Mouse (Mus musculus): ENCODE data around the gene Bdh2. TPM values are rescaled to one million over a fixed set of nuclear protein-coding genes. Genes with fewer than 3 reads are reported as not detected.

Gene Bdh2
- 3.6 and 6.1 TPM in 2 replicates for polyA plus RNA-seq (2016; fragmentation: Nextera tagmentation; extraction: Ambion mirVana)

- DNase-seq (ENCODE audit: low spot score), result peak; percentile 80
- H3K4me1 ChIP-seq, result peaks cover 5% of the 10 kb centered on the region; the same call in 1 of the 2 replicates
- no peaks in the 10 kb centered on the region for H3K9me3 ChIP-seq (replicated peaks)
- no peaks in the 10 kb centered on the region for H3K27me3 ChIP-seq (ENCODE audit: low read depth, poor library complexity, severe bottlenecking)
- H3K27ac ChIP-seq, result peak within 1 kb of the TSS; percentile 90
- WGBS, result 28% methylated on average over 14 of the region's 14 CpGs
- 0 out of 2 replicates have a peak within 1 kb of the TSS, but pooled peaks have one; percentile 15 for H3K4me3 ChIP-seq
- H3K36me3 ChIP-seq, result no peaks in the 10 kb centered on the region
Observed at GRCm38 (mm10) chr3:135280669-135281415, at the start of gene Bdh2. Gene Bdh2 (plus strand): TSS chr3:135281221.

DNA sequence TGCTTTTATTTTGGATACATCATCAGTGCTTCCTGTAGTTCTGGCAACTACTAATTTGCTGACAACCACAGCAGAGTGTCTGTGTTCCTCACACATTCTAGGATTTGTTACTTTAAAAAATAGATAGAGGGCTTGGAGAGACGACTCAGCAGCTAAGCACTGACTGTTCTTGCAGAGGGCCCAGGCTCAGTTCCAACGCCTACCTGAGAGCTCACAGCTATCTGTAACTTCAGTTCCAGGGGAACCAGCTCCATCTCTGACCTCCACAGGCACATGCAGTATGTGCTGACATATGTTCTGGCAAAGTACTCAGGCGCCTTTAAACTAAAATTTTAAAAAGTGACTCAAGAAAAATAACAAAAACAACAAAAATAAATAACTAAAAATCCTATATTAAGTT lies 49.0 kb upstream of the Bdh2 start:
- WGBS, result 83% methylated on average over 3 of the region's 3 CpGs
- Histone ChIP-seq H3K4me1 (no peaks in the 10 kb centered on the region), H3K36me3 (peaks cover 85% of the 10 kb centered on the region), H3K9me3 (replicated peaks) (no peaks in the 10 kb centered on the region), H3K27me3 (ENCODE audit: low read depth, poor library complexity, severe bottlenecking) (no peaks in the 10 kb centered on the region), H3K27ac (no peak overlapping the region), H3K4me3 (no peak overlapping the region)
- no peak for DNase-seq (ENCODE audit: low spot score)

GRCm38 (mm10) chr3:135232462-135232861 lies 48.6 kb upstream of the Bdh2 start:
- peaks cover 89% of the 10 kb centered on the region for H3K36me3 ChIP-seq
- no peaks in the 10 kb centered on the region for H3K9me3 ChIP-seq (replicated peaks)
- no peaks in the 10 kb centered on the region for H3K27me3 ChIP-seq (ENCODE audit: low read depth, poor library complexity, severe bottlenecking)
- WGBS, result 91% methylated on average over 3 of the region's 3 CpGs
- no peak overlapping the region for H3K4me3 ChIP-seq
- no peak for DNase-seq (ENCODE audit: low spot score)
- H3K4me1 ChIP-seq, result no peaks in the 10 kb centered on the region
- no peak overlapping the region for H3K27ac ChIP-seq

DNA sequence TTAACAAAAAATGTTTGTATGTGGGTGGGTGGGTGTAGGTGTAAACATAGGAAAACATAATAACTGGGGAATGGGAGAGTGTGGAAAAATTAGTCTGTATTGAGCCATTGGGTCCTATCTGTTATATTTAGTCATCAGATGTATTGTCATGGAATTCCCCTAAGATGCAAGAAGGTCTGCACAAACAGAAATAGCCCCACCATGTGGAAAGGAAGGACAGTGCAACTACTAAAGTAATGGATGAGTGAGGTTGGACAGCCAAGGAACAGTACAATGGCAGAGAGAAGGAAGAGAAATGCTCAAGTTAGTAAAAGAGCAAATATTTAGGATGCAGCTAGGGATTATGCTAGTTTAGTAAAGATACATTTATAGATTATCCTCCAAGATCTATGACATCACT lies 35.3 kb upstream of the Bdh2 start:
- H3K36me3 ChIP-seq, result peaks cover 100% of the 10 kb centered on the region
- no peak for DNase-seq (ENCODE audit: low spot score)
- H3K9me3 ChIP-seq (replicated peaks), result no peaks in the 10 kb centered on the region
- no peak overlapping the region for H3K27ac ChIP-seq
- no peaks in the 10 kb centered on the region for H3K27me3 ChIP-seq (ENCODE audit: low read depth, poor library complexity, severe bottlenecking)
- H3K4me3 ChIP-seq, result no peak overlapping the region
- no peaks in the 10 kb centered on the region for H3K4me1 ChIP-seq

- Histone ChIP-seq H3K4me3 (no peak overlapping the region), H3K27me3 (ENCODE audit: low read depth, poor library complexity, severe bottlenecking) (no peaks in the 10 kb centered on the region), H3K4me1 (no peaks in the 10 kb centered on the region), H3K9me3 (replicated peaks) (no peaks in the 10 kb centered on the region), H3K27ac (no peak overlapping the region), H3K36me3 (peaks cover 100% of the 10 kb centered on the region)
- 96% methylated on average over 6 of the region's 6 CpGs for WGBS
- no peak for DNase-seq (ENCODE audit: low spot score)
Observed at GRCm38 (mm10) chr3:135246828-135247227, 34.2 kb upstream of the Bdh2 start.

DNA sequence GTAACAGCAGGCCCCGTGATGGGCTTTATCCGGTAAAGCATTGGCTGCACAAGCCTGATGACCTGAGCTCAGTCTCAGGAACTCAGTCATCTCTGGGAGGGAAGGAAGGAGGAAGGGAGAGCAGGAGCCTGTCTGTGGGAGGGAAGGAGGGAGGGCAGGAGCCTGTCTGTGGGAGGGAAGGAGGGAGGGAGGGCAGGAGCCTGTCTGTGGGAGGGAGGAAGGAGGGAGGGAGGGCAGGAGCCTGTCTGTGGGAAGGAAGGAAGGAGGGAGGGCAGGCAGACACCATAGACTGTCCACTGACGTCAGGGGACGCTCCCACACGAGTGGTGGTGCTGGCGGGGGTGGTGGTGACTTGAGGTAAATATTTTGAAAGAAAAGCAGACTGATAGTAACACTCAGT lies 31.9 kb upstream of the Bdh2 start:
- Histone ChIP-seq H3K4me1 (no peaks in the 10 kb centered on the region), H3K27me3 (ENCODE audit: low read depth, poor library complexity, severe bottlenecking) (no peaks in the 10 kb centered on the region), H3K4me3 (no peak overlapping the region), H3K36me3 (peaks cover 97% of the 10 kb centered on the region), H3K27ac (no peak overlapping the region), H3K9me3 (replicated peaks) (no peaks in the 10 kb centered on the region)
- WGBS, result 87% methylated on average over 6 of the region's 6 CpGs
- DNase-seq (ENCODE audit: low spot score), result peak; percentile 41

DNA sequence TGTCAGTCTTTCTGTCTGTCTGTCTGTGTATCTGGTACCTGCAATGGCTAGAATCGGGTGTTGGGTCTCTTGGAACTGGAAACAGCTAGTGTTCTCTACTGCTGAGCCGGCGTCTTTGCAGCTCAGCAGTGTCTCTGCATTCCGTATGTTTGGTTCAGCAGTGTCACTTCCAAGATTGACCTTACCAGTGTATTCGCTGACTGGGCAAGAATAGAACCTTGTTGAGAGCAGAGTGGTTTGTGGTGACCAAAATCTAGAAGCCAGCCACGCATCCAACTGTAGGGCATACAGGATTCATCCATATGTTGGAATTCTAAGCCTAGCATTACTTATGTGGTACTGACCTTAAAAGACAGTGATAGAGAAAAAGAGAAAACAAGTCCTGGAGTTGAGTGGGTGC lies 29.2 kb upstream of the Bdh2 start:
- 93% methylated on average over 6 of the region's 6 CpGs for WGBS
- Histone ChIP-seq H3K9me3 (replicated peaks) (no peaks in the 10 kb centered on the region), H3K4me1 (no peaks in the 10 kb centered on the region), H3K36me3 (peaks cover 95% of the 10 kb centered on the region), H3K27ac (no peak overlapping the region), H3K27me3 (ENCODE audit: low read depth, poor library complexity, severe bottlenecking) (no peaks in the 10 kb centered on the region), H3K4me3 (no peak overlapping the region)
- no peak for DNase-seq (ENCODE audit: low spot score)

DNA sequence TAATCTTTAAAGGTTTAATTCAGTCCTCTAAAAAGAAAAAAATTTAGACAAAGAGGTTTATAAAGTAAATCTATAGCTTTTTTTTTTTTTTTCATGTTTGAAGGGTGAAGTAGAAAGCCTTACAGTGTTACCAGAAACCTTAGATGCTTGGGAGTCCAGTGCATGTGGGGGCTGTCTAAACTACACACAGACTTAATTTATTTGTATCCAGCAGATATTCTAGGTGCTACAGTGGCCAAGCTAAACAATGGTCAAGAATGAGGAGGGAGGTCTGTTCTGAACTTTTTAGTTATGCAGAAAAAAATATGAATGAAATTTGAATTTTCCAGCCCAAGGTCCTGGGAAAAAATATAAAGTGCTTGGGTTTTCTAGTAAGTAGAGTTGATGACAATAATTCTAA lies 26.2 kb upstream of the Bdh2 start:
- no peak for DNase-seq (ENCODE audit: low spot score)
- Histone ChIP-seq H3K9me3 (replicated peaks) (no peaks in the 10 kb centered on the region), H3K27me3 (ENCODE audit: low read depth, poor library complexity, severe bottlenecking) (no peaks in the 10 kb centered on the region), H3K4me1 (no peaks in the 10 kb centered on the region), H3K36me3 (peaks cover 95% of the 10 kb centered on the region), H3K4me3 (no peak overlapping the region), H3K27ac (no peak overlapping the region)

GRCm38 (mm10) chr3:135258919-135259318 lies 22.1 kb upstream of the Bdh2 start:
- no peaks in the 10 kb centered on the region for H3K27me3 ChIP-seq (ENCODE audit: low read depth, poor library complexity, severe bottlenecking)
- 92% methylated on average over 10 of the region's 10 CpGs for WGBS
- H3K9me3 ChIP-seq (replicated peaks), result no peaks in the 10 kb centered on the region
- H3K4me1 ChIP-seq, result no peaks in the 10 kb centered on the region
- H3K4me3 ChIP-seq, result no peak overlapping the region
- no peak overlapping the region for H3K27ac ChIP-seq
- no peak for DNase-seq (ENCODE audit: low spot score)
- H3K36me3 ChIP-seq, result peaks cover 99% of the 10 kb centered on the region

DNA sequence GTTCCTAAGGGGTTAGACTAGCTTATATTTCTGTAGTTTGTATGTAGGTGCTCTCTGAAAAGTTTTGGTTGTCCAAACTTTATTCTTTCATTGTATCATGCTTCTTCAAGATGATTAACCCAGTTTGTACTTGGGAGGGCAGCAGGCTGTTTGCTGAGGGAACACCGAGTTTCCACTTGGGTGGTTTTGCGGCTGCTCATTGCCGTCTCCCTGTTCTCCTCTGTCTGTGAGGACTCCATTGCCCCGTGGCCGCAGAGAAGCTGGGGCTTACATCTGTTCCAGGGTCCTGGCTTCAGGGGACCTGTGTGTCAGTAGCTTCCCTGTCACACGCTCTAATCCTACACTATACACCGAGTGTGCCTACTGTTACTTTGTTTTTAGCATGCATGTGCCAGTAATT lies 20.8 kb upstream of the Bdh2 start:
- Histone ChIP-seq H3K27me3 (ENCODE audit: low read depth, poor library complexity, severe bottlenecking) (no peaks in the 10 kb centered on the region), H3K36me3 (peaks cover 100% of the 10 kb centered on the region), H3K9me3 (replicated peaks) (no peaks in the 10 kb centered on the region), H3K4me3 (no peak overlapping the region), H3K4me1 (no peaks in the 10 kb centered on the region), H3K27ac (no peak overlapping the region)
- WGBS, result 92% methylated on average over 7 of the region's 7 CpGs
- no peak for DNase-seq (ENCODE audit: low spot score)

DNA sequence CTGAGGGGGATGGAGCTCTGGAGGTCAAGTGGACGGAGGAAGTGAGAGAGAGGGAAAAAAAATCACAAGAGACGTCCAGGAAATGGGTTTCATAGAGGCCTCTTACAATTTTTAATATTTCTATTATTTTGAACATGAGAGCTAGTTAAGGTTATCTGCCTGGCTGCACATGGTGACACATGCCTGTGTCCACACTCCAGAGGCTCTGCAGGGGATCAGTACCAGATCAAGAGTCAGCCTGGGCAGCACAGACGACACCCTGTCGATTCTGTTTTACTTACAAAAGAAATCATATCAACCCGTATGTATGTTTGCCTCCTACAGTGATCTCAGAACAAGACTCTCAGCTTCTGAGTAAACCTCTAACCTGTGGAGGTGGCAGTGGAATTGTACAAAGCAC lies 12.4 kb upstream of the Bdh2 start:
- Histone ChIP-seq H3K36me3 (peaks cover 100% of the 10 kb centered on the region), H3K9me3 (replicated peaks) (no peaks in the 10 kb centered on the region), H3K4me3 (no peak overlapping the region), H3K4me1 (no peaks in the 10 kb centered on the region), H3K27me3 (ENCODE audit: low read depth, poor library complexity, severe bottlenecking) (no peaks in the 10 kb centered on the region), H3K27ac (no peak overlapping the region)
- 93% methylated on average over 5 of the region's 5 CpGs for WGBS
- no peak for DNase-seq (ENCODE audit: low spot score)

GRCm38 (mm10) chr3:135269391-135269990 lies 11.5 kb upstream of the Bdh2 start:
- H3K27ac ChIP-seq, result no peak overlapping the region
- H3K27me3 ChIP-seq (ENCODE audit: low read depth, poor library complexity, severe bottlenecking), result no peaks in the 10 kb centered on the region
- no peaks in the 10 kb centered on the region for H3K4me1 ChIP-seq
- 94% methylated on average over 10 of the region's 10 CpGs for WGBS
- no peaks in the 10 kb centered on the region for H3K9me3 ChIP-seq (replicated peaks)
- H3K36me3 ChIP-seq, result peaks cover 95% of the 10 kb centered on the region
- no peak overlapping the region for H3K4me3 ChIP-seq
- DNase-seq (ENCODE audit: low spot score), result no peak

GRCm38 (mm10) chr3:135272627-135273026 lies 8.4 kb upstream of the Bdh2 start:
- no peaks in the 10 kb centered on the region for H3K4me1 ChIP-seq
- H3K27me3 ChIP-seq (ENCODE audit: low read depth, poor library complexity, severe bottlenecking), result no peaks in the 10 kb centered on the region
- no peaks in the 10 kb centered on the region for H3K9me3 ChIP-seq (replicated peaks)
- DNase-seq (ENCODE audit: low spot score), result no peak
- no peak overlapping the region for H3K27ac ChIP-seq
- no peak overlapping the region for H3K4me3 ChIP-seq
- 92% methylated on average over 12 of the region's 12 CpGs for WGBS
- peaks cover 67% of the 10 kb centered on the region for H3K36me3 ChIP-seq

Data from limb, embryonic 10.5 days (tissue).